Mouse (Mus musculus): ENCODE data around the gene Esyt1.

Gene Esyt1

GRCm38 (mm10) chr10:128503532-128503931 is 22.1 kb downstream of the Esyt1 start:
- DNase-seq = no peak

DNA sequence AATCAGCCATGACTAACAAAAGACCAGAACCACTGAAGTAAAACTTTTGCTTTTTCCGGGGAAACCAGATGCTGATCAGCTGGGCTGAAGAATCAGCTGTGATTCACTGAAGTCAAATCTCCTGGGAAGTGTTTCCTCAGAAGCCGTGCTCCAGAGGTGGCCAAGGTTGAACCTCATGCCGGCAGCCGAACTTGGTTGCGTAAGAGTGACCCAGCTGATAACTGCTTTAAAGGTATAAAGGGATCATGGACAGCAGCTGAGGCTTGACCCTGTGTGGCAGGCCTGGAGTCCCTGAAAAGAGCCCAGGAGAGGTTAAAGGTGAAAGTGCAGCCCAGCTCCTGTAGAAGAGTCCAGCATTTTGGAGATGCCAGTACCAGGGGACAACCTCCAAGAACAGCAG is 23.3 kb downstream of the Esyt1 start:
- no peak for DNase-seq

DNA sequence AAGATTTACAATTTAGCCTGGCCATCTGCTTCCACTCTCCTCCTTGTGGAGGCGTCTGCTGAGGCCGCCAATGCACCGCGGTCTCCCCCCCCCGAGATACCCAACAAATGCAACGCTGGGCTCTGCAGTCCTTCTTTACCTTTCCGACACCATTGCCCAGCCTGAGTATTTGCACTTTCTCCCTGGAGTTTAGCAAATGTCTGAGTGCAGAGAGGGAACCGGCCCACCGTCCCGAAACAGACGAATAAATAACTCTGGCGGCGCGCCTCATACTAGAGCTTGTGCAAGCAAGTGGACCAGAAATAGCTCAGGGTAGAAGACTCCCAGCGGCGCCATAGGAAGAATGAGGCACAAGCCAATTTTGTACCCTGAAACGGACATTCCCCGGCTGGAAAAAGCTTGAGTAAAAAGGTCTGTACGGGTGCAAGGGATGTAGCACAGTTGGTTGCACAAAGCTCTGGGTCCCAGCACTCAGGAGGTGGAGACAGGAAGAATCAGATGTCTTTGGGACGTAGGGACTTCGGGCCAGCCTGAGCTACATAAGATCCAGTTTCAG is 26.5 kb downstream of the Esyt1 start:
- DNase-seq = peak; percentile 70

GRCm38 (mm10) chr10:128498590-128498989 is 27.1 kb downstream of the Esyt1 start, which contains the start of gene Myl6b:
Myl6b (minus strand) TSS chr10:128498685.
- peak; percentile 95 for DNase-seq

DNA sequence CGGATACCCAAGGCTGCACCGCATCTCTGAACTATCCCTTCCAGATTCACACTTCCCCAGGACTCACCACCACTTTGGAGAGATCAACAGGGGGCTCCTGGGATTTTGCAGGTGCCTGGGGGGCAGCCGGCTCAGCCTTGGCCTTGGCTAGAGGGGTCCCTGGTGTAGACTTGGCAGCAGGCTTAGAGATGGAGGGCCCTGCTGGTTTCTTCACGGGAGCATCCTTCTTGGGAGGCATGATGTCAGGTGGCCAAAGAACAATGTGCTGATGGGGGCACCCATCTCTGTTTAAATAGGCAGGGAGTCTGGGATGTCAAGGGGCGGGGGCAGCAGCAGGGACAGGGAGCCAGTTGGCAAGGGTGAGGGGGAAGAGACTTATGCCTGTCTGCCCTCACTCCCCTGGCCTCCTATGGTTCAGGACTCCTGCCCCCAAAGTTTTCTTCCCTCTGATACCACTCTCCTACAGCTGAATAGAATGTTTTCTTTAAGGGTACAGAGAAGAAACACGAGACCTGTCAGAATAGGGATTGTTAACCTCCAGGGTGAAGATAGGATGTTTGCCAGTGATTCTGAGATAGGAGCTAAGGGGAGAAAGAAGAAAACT is 28.4 kb downstream of the Esyt1 start:
- no peak for DNase-seq

- no peak for DNase-seq
Observed at GRCm38 (mm10) chr10:128496509-128497077, 29.1 kb downstream of the Esyt1 start.

GRCm38 (mm10) chr10:128495903-128496302 is 29.8 kb downstream of the Esyt1 start:
- no peak for DNase-seq

GRCm38 (mm10) chr10:128495270-128495669 is 30.4 kb downstream of the Esyt1 start:
- DNase-seq = no peak

GRCm38 (mm10) chr10:128494667-128495245 is 30.9 kb downstream of the Esyt1 start:
- DNase-seq = no peak

DNA sequence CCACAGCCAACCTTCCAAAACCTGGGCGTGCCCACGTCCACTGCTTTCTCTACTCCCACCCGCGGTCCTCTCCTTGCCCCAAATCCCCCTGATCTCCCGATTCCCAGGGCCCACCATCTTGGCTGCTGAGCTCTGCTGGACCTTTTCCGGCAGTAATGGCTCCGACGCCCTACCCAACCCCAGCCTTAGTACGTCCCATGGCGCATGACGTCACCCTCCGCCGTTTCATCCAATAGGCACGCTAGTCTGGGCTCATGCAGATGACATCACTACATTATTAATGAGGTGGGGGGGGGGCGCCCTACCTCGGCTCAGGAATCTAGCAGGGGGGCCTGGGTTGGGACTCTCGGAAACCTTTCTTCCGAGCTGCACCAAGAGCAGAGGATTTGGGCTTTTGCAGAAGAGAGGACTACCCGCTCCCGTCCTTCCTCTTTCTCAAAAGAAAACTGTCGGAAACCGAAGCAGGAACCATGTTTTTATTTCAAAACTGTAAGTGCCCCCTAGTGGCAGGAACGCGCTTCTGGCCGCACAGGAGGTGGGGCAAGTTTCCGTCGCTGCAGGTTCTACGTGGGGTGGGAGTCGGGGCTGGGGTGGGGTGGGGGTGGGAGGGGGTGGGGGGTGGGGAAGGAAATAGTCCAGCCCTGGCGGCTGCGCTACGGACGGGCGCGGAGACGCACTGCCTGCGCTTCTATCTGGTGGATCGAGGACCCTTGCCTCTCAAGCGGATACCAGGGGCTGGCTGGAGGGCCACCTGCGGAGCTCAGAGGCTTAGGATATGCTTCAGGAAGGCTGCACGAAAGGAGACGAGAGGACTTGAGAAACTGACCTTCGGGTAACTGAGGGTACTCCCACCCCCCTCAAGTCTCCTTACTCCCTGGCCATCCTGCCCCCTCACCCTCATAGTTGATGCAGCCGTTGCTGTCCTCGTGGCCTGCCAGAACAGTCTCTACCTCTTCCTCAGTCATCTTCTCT is 31.7 kb downstream of the Esyt1 start, which contains the start of gene Myl6:
Myl6 (minus strand) TSS at position 451 of the 972 bp plus-strand sequence.
- peak; percentile 98 for DNase-seq

GRCm38 (mm10) chr10:128493319-128493694 is 32.4 kb downstream of the Esyt1 start:
- DNase-seq = no peak

DNA sequence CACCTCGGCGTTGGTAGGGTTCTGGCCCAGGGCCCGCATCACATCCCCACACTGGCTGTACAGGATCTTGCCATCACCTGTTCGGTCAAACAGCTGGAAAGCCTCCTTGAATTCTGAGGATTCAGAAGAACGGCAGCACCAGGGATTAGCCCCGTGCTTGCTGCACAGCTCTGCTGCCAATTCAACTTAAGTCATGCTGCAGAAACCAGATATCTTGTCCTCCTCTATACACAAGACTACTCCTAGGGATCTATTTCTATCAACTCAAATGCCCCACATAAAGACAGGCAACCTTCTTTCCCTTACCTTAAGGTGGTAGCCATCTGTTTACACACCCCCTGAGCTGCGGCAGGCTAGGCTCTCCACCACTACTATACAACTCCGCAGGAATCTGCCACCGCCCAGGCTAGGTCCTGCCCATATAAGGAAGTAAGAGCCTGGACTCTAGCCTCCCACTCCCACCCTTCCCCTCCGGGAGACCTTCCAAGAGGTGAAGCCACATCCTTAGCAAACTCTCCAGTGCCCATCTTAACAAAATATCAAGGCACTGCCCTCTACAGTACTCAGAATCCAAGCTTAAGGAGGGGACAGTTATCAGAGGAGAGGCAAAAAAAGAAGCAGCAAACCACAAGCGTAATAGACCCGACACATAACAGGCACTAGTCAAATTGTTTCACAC is 32.9 kb downstream of the Esyt1 start:
- peak; percentile 55 for DNase-seq

- peak; percentile 23 for DNase-seq
Observed at GRCm38 (mm10) chr10:128492051-128492450, 33.6 kb downstream of the Esyt1 start.

GRCm38 (mm10) chr10:128491495-128491894 is 34.2 kb downstream of the Esyt1 start:
- peak; percentile 32 for DNase-seq

GRCm38 (mm10) chr10:128490912-128491311 is 34.8 kb downstream of the Esyt1 start:
- DNase-seq = no peak

GRCm38 (mm10) chr10:128490232-128490631 is 35.4 kb downstream of the Esyt1 start:
- DNase-seq = no peak

GRCm38 (mm10) chr10:128489785-128490184 is 35.9 kb downstream of the Esyt1 start:
- DNase-seq = peak; percentile 25

DNA sequence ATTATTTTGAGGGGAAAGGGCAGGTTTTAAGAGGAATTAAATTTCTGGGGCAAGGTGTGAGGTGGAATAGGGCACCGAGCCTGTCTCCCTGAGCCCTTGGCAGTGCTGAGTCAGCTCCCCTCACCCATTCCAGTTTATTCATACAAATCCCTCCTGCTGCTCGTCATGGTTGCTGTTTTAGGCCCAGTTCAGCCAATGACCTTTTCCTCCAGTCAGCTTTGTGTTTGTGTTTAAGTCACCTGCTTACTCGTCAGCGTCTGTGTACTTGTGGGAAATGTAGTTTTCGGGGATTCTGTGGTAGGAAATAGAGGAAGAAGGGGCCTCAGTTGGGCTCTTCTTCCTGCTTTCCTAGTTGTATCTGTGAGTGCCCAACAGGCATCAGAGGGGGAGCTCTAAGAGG is 36.3 kb downstream of the Esyt1 start:
- DNase-seq = no peak

DNA sequence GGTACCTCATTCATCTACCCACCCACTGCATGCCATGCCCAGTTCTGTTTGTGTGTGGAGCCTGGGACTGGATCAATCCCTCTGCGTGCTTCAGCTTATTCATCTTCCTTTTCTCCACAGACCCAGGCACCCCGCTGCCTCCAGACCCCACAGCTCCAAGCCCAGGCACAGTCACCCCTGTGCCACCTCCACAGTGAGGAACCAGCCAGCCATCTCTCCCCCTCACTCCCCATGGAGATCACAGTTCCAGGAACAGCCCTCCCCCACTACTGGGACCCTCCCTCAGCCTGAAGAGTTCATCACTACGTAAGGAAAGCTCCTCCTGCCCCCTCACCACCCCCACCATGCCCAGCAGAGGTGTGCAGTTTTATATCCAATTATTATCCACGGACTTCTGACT is 36.9 kb downstream of the Esyt1 start:
- no peak for DNase-seq

DNA sequence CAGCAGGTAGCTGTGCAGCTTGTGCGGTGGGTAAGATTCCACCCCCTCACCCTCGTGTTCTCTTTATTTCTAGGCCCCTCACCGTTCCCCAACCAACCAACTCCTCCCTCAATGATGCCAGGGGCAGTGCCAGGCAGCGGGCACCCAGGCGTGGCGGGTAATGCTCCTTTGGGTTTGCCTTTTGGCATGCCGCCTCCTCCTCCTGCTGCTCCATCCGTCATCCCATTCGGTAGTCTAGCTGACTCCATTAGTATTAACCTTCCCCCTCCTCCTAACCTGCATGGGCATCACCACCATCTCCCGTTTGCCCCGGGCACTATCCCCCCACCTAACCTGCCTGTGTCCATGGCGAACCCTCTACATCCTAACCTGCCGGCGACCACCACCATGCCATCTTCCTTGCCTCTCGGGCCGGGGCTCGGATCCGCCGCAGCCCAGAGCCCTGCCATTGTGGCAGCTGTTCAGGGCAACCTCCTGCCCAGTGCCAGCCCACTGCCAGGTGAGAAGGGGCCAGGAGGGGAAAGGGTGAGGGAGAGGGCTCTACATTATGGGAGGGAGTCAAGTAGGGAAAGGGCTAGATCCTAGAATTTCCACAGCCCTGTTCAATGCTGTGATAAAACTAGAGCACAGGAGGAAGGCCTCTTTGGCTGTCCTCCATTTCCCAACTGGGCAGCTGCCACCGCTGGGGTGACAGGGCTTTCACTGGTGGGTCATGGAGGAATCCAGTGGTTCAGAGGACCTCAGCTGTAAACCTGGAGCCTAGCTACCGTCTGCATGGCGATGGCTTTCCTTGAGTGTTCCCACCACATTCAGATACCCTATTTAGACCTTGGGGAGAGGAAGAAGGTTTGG is 37.6 kb downstream of the Esyt1 start:
- DNase-seq = peak; percentile 58

GRCm38 (mm10) chr10:128486370-128486769 is 39.3 kb downstream of the Esyt1 start:
- DNase-seq = no peak

All from cerebellum, adult 8-10 months (tissue).